Mouse (Mus musculus): ENCODE measurements around the gene Tnni1. TPM values are rescaled to one million over a fixed set of nuclear protein-coding genes. Genes with fewer than 3 reads are reported as not detected.
A peak's percentile ranks its signal among the peaks of the same experiment; 100 is the strongest.

The Tnni1 gene
- polyA plus RNA-seq, 1 experiment from 2014 or later: 2,290 TPM

DNA sequence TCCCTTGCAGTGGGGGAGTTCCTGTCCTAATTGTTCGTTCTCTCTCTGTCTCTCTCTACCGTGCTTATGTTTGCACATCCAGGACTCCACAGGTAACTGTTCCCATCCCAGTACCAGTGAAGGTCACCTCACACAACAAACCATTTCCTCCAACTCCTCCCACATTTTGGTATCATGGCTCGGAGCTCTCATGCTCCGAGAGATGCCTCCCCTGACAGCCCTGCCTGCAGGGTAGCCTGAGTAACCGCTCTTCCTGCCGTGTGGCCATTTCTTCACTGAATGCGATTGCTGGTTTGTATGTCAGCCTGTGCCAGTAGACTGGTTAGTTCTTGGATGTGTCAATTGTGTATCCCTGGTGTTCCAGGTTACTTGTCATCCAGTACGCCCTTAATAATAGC is 7.7 kb upstream of the Tnni1 start:
- no peaks in the 10 kb centered on the region for H3K27me3 ChIP-seq (ENCODE audit: insufficient read depth, poor library complexity, severe bottlenecking)
- no peak for DNase-seq (ENCODE audit: low spot score)
- H3K9me3 ChIP-seq: no peaks in the 10 kb centered on the region
- WGBS: 63% methylated on average over 8 of the region's 8 CpGs
- H3K36me3 ChIP-seq: peaks cover 24% of the 10 kb centered on the region
- H3K27ac ChIP-seq: peak overlapping the region; percentile 37; the same call in 1 of the 2 replicates
- H3K4me3 ChIP-seq: no peak overlapping the region
- H3K4me1 ChIP-seq: peaks cover 61% of the 10 kb centered on the region

DNA sequence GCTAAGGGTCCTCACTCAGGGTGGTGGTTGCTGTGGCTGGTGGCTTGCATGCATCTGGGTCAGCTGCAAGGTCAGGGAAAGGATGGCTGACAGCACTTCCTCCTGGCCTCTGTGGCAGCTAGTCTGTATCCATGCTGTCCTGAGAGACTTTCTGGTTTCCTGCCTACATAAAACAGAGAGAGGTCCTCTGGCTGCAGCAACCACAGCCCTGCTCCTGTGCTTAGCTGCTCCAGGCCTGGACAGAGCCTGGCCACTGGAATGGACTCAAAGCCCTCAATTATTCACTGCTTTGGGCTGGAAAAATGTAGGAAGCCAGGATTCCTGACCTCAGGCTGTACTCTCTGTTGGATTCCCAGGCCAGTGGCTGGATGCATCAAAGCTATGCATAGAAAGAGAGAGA is 2.6 kb upstream of the Tnni1 start:
- no peak overlapping the region for H3K4me3 ChIP-seq
- peaks cover 41% of the 10 kb centered on the region for H3K4me1 ChIP-seq
- H3K9me3 ChIP-seq: no peaks in the 10 kb centered on the region
- no peaks in the 10 kb centered on the region for H3K36me3 ChIP-seq
- no peak for DNase-seq (ENCODE audit: low spot score)
- 0 out of 2 replicates have a peak, but pooled peaks cover 10% of the 10 kb centered on the region for H3K27me3 ChIP-seq (ENCODE audit: insufficient read depth, poor library complexity, severe bottlenecking)
- peak overlapping the region; percentile 53 for H3K27ac ChIP-seq

- Histone ChIP-seq H3K4me3 (no peak overlapping the region), H3K4me1 (peaks cover 40% of the 10 kb centered on the region), H3K27ac (peak overlapping the region; percentile 53; the same call in 1 of the 2 replicates), H3K9me3 (no peaks in the 10 kb centered on the region), H3K36me3 (no peaks in the 10 kb centered on the region), H3K27me3 (ENCODE audit: insufficient read depth, poor library complexity, severe bottlenecking) (0 out of 2 replicates have a peak, but pooled peaks cover 10% of the 10 kb centered on the region)
- 90% methylated on average over 1 of the region's 1 CpGs for WGBS
- DNase-seq (ENCODE audit: low spot score): no peak
Measured at GRCm38 (mm10) chr1:135777046-135777445, 2.2 kb upstream of the Tnni1 start.

- no peaks in the 10 kb centered on the region for H3K9me3 ChIP-seq
- H3K27me3 ChIP-seq (ENCODE audit: insufficient read depth, poor library complexity, severe bottlenecking): 0 out of 2 replicates have a peak, but pooled peaks cover 10% of the 10 kb centered on the region
- no peak for DNase-seq (ENCODE audit: low spot score)
- no peak overlapping the region for H3K4me3 ChIP-seq
- peaks cover 42% of the 10 kb centered on the region for H3K4me1 ChIP-seq
- 55% methylated on average over 4 of the region's 4 CpGs for WGBS
- no peaks in the 10 kb centered on the region for H3K36me3 ChIP-seq
- 0 out of 2 replicates have a peak overlapping the region, but pooled peaks have one; percentile 10 for H3K27ac ChIP-seq
Measured at GRCm38 (mm10) chr1:135780649-135781048, 1.4 kb downstream of the Tnni1 start.

- Histone ChIP-seq H3K27me3 (ENCODE audit: insufficient read depth, poor library complexity, severe bottlenecking) (0 out of 2 replicates have a peak, but pooled peaks cover 10% of the 10 kb centered on the region), H3K9me3 (no peaks in the 10 kb centered on the region), H3K4me1 (peaks cover 39% of the 10 kb centered on the region), H3K4me3 (no peak overlapping the region), H3K27ac (no peak overlapping the region), H3K36me3 (no peaks in the 10 kb centered on the region)
- no peak for DNase-seq (ENCODE audit: low spot score)
- 16% methylated on average over 13 of the region's 13 CpGs for WGBS
Measured at GRCm38 (mm10) chr1:135781220-135781619, 2.0 kb downstream of the Tnni1 start.

DNA sequence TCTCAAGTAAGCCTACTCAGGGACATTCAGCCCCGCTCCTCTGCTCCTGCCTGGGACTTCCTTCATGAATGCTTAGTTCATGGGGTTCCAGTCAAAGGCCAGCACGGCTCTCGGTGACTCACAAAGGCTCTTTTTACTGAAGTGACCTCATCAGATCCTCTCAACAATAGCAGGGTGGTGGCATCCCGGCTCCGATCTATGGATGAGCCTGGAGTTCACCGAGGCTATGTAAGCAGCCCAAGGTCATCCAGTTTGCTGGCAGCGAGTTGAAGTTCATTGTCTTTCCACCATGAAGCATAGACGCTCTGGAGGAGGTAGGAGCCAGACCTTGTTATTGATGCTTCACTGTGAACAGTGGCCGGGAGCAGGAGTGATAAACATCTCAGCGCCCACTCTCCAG is 3.6 kb downstream of the Tnni1 start:
- Histone ChIP-seq H3K4me1 (peaks cover 30% of the 10 kb centered on the region), H3K27ac (peak overlapping the region; percentile 33; the same call in 1 of the 2 replicates), H3K36me3 (no peaks in the 10 kb centered on the region), H3K27me3 (ENCODE audit: insufficient read depth, poor library complexity, severe bottlenecking) (0 out of 2 replicates have a peak, but pooled peaks cover 5% of the 10 kb centered on the region), H3K9me3 (no peaks in the 10 kb centered on the region), H3K4me3 (no peak overlapping the region)
- no peak for DNase-seq (ENCODE audit: low spot score)
- WGBS: 48% methylated on average over 10 of the region's 10 CpGs

DNA sequence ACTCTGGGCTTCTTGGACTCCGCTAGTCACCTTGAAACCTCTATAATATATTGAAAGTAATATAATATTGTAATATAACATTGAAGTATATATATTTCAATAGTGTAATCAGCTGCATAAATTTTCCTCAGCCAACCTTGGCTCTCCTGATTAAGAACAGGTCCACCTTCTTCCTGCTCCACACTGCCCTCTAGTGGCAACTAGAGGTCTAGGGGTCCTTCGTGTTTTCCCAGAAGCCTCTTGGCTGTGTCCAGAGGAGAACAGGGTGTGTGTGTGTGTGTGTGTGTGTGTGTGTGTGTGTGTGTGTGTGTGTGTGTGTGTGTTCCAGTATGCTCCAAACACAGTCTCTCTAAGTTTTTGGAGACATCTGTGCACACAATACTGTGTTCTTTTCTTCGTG is 8.6 kb downstream of the Tnni1 start:
- Histone ChIP-seq H3K36me3 (no peaks in the 10 kb centered on the region), H3K27me3 (ENCODE audit: insufficient read depth, poor library complexity, severe bottlenecking) (no peaks in the 10 kb centered on the region), H3K27ac (no peak overlapping the region), H3K4me3 (no peak overlapping the region), H3K4me1 (peaks cover 40% of the 10 kb centered on the region), H3K9me3 (no peaks in the 10 kb centered on the region)
- DNase-seq (ENCODE audit: low spot score): peak; percentile 90
- WGBS: 46% methylated on average over 3 of the region's 3 CpGs

GRCm38 (mm10) chr1:135788708-135789107 is 9.5 kb downstream of the Tnni1 start:
- H3K27me3 ChIP-seq (ENCODE audit: insufficient read depth, poor library complexity, severe bottlenecking): no peaks in the 10 kb centered on the region
- no peaks in the 10 kb centered on the region for H3K36me3 ChIP-seq
- no peak for DNase-seq (ENCODE audit: low spot score)
- 12% methylated on average over 10 of the region's 10 CpGs for WGBS
- peaks cover 45% of the 10 kb centered on the region for H3K4me1 ChIP-seq
- H3K27ac ChIP-seq: peak overlapping the region; percentile 66; the same call in 1 of the 2 replicates
- H3K4me3 ChIP-seq: peak overlapping the region; percentile 29; the same call in 1 of the 2 replicates
- H3K9me3 ChIP-seq: no peaks in the 10 kb centered on the region

- Histone ChIP-seq H3K27ac (peak overlapping the region; percentile 73; the same call in 1 of the 2 replicates), H3K36me3 (no peaks in the 10 kb centered on the region), H3K4me3 (no peak overlapping the region), H3K27me3 (ENCODE audit: insufficient read depth, poor library complexity, severe bottlenecking) (no peaks in the 10 kb centered on the region), H3K9me3 (no peaks in the 10 kb centered on the region), H3K4me1 (peaks cover 56% of the 10 kb centered on the region)
- WGBS: 13% methylated on average over 5 of the region's 5 CpGs
- no peak for DNase-seq (ENCODE audit: low spot score)
Measured at GRCm38 (mm10) chr1:135789815-135790214, 10.6 kb downstream of the Tnni1 start.

GRCm38 (mm10) chr1:135792143-135792939 is 13.1 kb downstream of the Tnni1 start:
- Histone ChIP-seq H3K4me3 (no peak overlapping the region), H3K27ac (peak overlapping the region; percentile 91), H3K36me3 (no peaks in the 10 kb centered on the region), H3K27me3 (ENCODE audit: insufficient read depth, poor library complexity, severe bottlenecking) (no peaks in the 10 kb centered on the region), H3K9me3 (no peaks in the 10 kb centered on the region), H3K4me1 (peaks cover 81% of the 10 kb centered on the region)
- no peak for DNase-seq (ENCODE audit: low spot score)
- 66% methylated on average over 13 of the region's 13 CpGs for WGBS

DNA sequence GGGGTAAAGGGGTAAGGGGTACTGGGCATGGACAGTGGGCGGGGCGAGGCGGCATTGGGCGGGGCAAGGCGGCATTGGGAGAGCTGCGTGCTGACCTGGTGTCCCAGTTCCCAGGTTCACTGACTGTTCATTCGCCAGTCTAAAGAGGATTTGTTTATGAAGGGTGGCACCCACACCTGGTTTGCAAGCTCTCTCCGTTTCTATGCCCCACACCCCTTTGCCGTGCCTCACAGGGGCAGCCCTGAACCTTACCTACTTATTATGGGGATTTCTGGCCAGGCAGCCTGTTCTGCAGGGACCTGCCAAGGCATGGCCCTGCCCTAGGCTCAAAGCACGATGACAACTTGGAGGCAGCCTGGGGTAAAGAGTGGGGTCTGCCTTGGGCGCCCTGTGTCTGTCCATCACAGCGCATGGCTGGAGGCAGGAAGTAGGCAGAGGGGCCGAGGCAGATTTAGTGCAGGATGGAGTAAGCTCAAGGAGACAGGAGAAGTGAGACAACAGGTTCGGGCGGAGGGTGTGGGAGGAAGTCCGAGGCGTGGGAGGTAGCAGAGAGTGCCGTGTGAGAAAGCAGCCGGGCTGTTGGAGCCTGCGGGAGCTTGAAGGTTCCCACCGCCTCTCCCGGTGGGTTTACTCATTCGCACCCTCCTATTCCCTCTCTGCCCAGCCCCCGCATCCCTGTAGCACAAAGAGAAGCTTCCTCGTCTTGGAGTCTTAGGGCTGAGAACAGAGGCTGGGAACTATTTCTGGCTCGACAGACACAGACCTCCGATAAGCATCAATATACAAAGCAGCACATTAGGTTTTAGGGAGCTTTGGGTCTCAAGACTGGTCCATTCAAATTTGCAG is 14.4 kb downstream of the Tnni1 start:
- H3K4me3 ChIP-seq: peak overlapping the region; percentile 51
- no peak for DNase-seq (ENCODE audit: low spot score)
- H3K9me3 ChIP-seq: no peaks in the 10 kb centered on the region
- H3K27ac ChIP-seq: peak overlapping the region; percentile 91
- H3K27me3 ChIP-seq (ENCODE audit: insufficient read depth, poor library complexity, severe bottlenecking): no peaks in the 10 kb centered on the region
- no peaks in the 10 kb centered on the region for H3K36me3 ChIP-seq
- 7% methylated on average over 27 of the region's 27 CpGs for WGBS
- peaks cover 84% of the 10 kb centered on the region for H3K4me1 ChIP-seq

GRCm38 (mm10) chr1:135794216-135795134 is 15.2 kb downstream of the Tnni1 start:
- peak; percentile 90 for DNase-seq (ENCODE audit: low spot score)
- 9% methylated on average over 20 of the region's 20 CpGs for WGBS
- peaks cover 87% of the 10 kb centered on the region for H3K4me1 ChIP-seq
- peak overlapping the region; percentile 51 for H3K4me3 ChIP-seq
- peak overlapping the region; percentile 91 for H3K27ac ChIP-seq
- H3K27me3 ChIP-seq (ENCODE audit: insufficient read depth, poor library complexity, severe bottlenecking): no peaks in the 10 kb centered on the region
- no peaks in the 10 kb centered on the region for H3K36me3 ChIP-seq
- no peaks in the 10 kb centered on the region for H3K9me3 ChIP-seq

All from heart, embryonic 10.5 days (tissue).